Mouse (Mus musculus): ENCODE measurements around the gene Col5a2. TPM values are rescaled to one million over a fixed set of nuclear protein-coding genes. Genes with fewer than 3 reads are reported as not detected.

Col5a2 gene
- polyA plus RNA-seq, 1 experiment from 2014 or later, result 23.5 TPM

- no peaks in the 10 kb centered on the region for H3K27me3 ChIP-seq (ENCODE audit: control insufficient read depth, insufficient read depth, low read length)
- H3K4me3 ChIP-seq (ENCODE audit: low read depth, low read length), result peak overlapping the region; percentile 49
- H3K27ac ChIP-seq (replicated peaks; ENCODE audit: low read depth, low read length), result no peak overlapping the region
- H3K4me2 ChIP-seq (ENCODE audit: low read depth, severe bottlenecking), result peak overlapping the region; percentile 33
- WGBS, result 54% methylated on average over 6 of the region's 6 CpGs
- H3K36me3 ChIP-seq (ENCODE audit: control insufficient read depth, insufficient read depth, low read length), result no peaks in the 10 kb centered on the region
- no peak overlapping the region for H3K9ac ChIP-seq (ENCODE audit: low read length)
- DNase-seq (ENCODE audit: low spot score) (no peak), ATAC-seq (ENCODE audit: insufficient number of reproducible peaks, low FRiP score, low TSS enrichment, low read depth) (no peak)
- H3K9me3 ChIP-seq (ENCODE audit: control insufficient read depth, low read length), result no peaks in the 10 kb centered on the region
- no peaks in the 10 kb centered on the region for H3K4me1 ChIP-seq (ENCODE audit: control insufficient read depth, insufficient read depth, low read length)
These were observed 1.6 kb downstream of the Col5a2 start for GRCm38 (mm10) chr1:45501437-45501836.

DNA sequence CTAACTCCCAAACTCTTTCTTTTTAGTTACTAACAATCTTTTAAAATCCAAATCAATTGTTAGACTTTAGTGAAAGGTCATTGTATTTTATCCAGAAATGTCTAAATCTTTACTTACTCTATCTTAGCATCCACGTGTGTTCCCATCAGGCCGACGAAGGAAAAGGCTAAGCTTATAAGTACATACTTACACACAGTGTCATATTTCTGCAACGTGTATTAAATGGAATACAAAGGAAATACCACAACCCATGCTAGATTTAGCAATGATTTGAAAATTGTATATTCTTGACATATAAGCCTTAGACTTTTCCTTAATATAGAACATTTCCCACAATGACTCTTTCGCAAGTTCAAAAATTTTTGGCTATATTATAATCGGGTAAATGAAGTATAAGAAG, 2.6 kb downstream of the Col5a2 start:
- whole genome bisulfite sequencing, result 92% methylated on average over 6 of the region's 6 CpGs
- no peak overlapping the region for H3K4me2 ChIP-seq (ENCODE audit: low read depth, severe bottlenecking)
- no peaks in the 10 kb centered on the region for H3K36me3 ChIP-seq (ENCODE audit: control insufficient read depth, insufficient read depth, low read length)
- H3K4me1 ChIP-seq (ENCODE audit: control insufficient read depth, insufficient read depth, low read length), result no peaks in the 10 kb centered on the region
- ATAC-seq (ENCODE audit: insufficient number of reproducible peaks, low FRiP score, low TSS enrichment, low read depth), result no peak
- no peaks in the 10 kb centered on the region for H3K27me3 ChIP-seq (ENCODE audit: control insufficient read depth, insufficient read depth, low read length)
- H3K27ac ChIP-seq (replicated peaks; ENCODE audit: low read depth, low read length), result no peak overlapping the region
- H3K9ac ChIP-seq (ENCODE audit: low read length), result no peak overlapping the region
- no peak overlapping the region for H3K4me3 ChIP-seq (ENCODE audit: low read depth, low read length)
- no peak for DNase-seq (ENCODE audit: low spot score)
- H3K9me3 ChIP-seq (ENCODE audit: control insufficient read depth, low read length), result no peaks in the 10 kb centered on the region

DNA sequence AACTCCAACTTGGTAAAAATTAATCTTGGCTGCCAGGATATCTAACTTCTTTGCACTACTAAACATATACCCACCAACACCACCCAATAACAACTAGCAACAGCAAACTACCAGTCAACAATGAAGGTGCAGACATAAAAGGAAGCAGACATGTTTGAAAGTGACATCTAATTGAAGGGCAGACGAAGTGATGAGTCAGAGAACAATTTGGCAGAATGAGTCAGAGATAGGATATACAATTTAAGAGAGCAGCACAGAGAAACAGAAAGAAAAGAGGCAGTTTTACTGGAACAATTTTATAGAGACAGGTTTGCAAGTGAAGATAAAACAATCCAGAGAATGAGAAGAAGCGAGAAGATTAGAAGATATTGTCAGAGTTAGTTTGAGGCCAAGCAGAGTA, 8.1 kb downstream of the Col5a2 start:
- H3K4me2 ChIP-seq (ENCODE audit: low read depth, severe bottlenecking), result no peak overlapping the region
- no peaks in the 10 kb centered on the region for H3K27me3 ChIP-seq (ENCODE audit: control insufficient read depth, insufficient read depth, low read length)
- no peaks in the 10 kb centered on the region for H3K9me3 ChIP-seq (ENCODE audit: control insufficient read depth, low read length)
- no peak for DNase-seq (ENCODE audit: low spot score)
- no peak overlapping the region for H3K27ac ChIP-seq (replicated peaks; ENCODE audit: low read depth, low read length)
- no peaks in the 10 kb centered on the region for H3K36me3 ChIP-seq (ENCODE audit: control insufficient read depth, insufficient read depth, low read length)
- no peak for ATAC-seq (ENCODE audit: insufficient number of reproducible peaks, low FRiP score, low TSS enrichment, low read depth)
- 79% methylated on average over 2 of the region's 2 CpGs for WGBS
- H3K9ac ChIP-seq (ENCODE audit: low read length), result no peak overlapping the region
- H3K4me3 ChIP-seq (ENCODE audit: low read depth, low read length), result no peak overlapping the region
- no peaks in the 10 kb centered on the region for H3K4me1 ChIP-seq (ENCODE audit: control insufficient read depth, insufficient read depth, low read length)

DNA sequence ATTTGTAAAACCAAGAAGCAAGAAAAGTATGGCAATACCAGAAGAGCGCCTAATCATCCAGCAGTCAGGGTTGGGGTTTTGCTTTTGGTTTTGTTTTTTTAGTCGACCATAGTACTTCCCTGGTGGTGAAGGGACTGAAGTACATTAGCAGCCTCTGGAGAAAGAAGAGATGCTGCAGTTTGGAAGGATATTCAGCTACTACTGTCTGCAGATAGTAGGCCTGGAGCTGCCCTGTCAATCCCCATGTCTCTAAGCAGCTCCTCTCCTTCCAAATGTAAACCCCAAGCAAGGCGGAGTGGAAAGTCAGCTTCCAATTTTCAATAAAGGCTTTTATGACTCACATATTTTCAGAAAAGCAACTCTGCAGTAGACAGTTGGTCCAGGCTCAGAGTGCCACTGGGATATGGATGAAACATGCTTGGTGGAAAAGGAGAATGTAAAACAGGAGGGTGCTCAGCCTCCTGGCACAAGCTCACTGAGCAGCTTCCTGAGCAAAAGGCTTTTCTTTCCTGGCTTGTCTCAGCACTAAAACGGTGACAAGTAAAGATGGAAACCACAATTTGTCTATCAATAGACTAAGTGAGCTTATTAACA, 10.9 kb downstream of the Col5a2 start:
- Histone ChIP-seq H3K27ac (replicated peaks; ENCODE audit: low read depth, low read length) (no peak overlapping the region), H3K36me3 (ENCODE audit: control insufficient read depth, insufficient read depth, low read length) (no peaks in the 10 kb centered on the region), H3K27me3 (ENCODE audit: control insufficient read depth, insufficient read depth, low read length) (no peaks in the 10 kb centered on the region), H3K4me1 (ENCODE audit: control insufficient read depth, insufficient read depth, low read length) (no peaks in the 10 kb centered on the region), H3K4me3 (ENCODE audit: low read depth, low read length) (no peak overlapping the region), H3K9me3 (ENCODE audit: control insufficient read depth, low read length) (no peaks in the 10 kb centered on the region), H3K4me2 (ENCODE audit: low read depth, severe bottlenecking) (no peak overlapping the region), H3K9ac (ENCODE audit: low read length) (no peak overlapping the region)
- 86% methylated on average over 4 of the region's 4 CpGs for WGBS
- DNase-seq (ENCODE audit: low spot score) (no peak), ATAC-seq (ENCODE audit: insufficient number of reproducible peaks, low FRiP score, low TSS enrichment, low read depth) (no peak)

- no peaks in the 10 kb centered on the region for H3K4me1 ChIP-seq (ENCODE audit: control insufficient read depth, insufficient read depth, low read length)
- H3K4me3 ChIP-seq (ENCODE audit: low read depth, low read length), result no peak overlapping the region
- H3K4me2 ChIP-seq (ENCODE audit: low read depth, severe bottlenecking), result no peak overlapping the region
- no peak overlapping the region for H3K27ac ChIP-seq (replicated peaks; ENCODE audit: low read depth, low read length)
- no peak overlapping the region for H3K9ac ChIP-seq (ENCODE audit: low read length)
- ATAC-seq (ENCODE audit: insufficient number of reproducible peaks, low FRiP score, low TSS enrichment, low read depth) (no peak), DNase-seq (ENCODE audit: low spot score) (no peak)
- H3K36me3 ChIP-seq (ENCODE audit: control insufficient read depth, insufficient read depth, low read length), result no peaks in the 10 kb centered on the region
- WGBS, result 93% methylated on average over 1 of the region's 1 CpGs
- no peaks in the 10 kb centered on the region for H3K27me3 ChIP-seq (ENCODE audit: control insufficient read depth, insufficient read depth, low read length)
- H3K9me3 ChIP-seq (ENCODE audit: control insufficient read depth, low read length), result no peaks in the 10 kb centered on the region
These were observed 12.6 kb downstream of the Col5a2 start for GRCm38 (mm10) chr1:45490451-45490850.

DNA sequence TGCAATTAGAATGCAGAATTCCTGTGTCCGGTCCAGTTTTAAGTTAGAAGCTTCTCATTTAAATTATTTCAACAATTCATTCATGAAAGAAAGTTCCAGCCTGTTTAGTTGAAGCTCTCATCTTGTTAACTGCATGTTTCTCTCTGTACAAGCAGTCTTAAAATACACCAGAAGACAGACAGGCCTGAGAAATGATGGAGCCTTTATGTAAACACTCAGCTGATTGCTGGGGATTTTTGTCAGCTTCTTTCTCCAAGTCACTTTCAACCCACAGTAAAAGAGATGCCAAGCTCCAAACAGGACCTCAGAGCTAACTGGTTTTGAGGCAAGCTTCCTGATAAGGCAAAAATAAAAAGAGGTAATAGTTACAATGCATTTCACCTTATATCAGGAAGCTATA, 14.8 kb downstream of the Col5a2 start:
- Histone ChIP-seq H3K27ac (replicated peaks; ENCODE audit: low read depth, low read length) (no peak overlapping the region), H3K27me3 (ENCODE audit: control insufficient read depth, insufficient read depth, low read length) (no peaks in the 10 kb centered on the region), H3K9ac (ENCODE audit: low read length) (no peak overlapping the region), H3K4me1 (ENCODE audit: control insufficient read depth, insufficient read depth, low read length) (no peaks in the 10 kb centered on the region), H3K36me3 (ENCODE audit: control insufficient read depth, insufficient read depth, low read length) (no peaks in the 10 kb centered on the region), H3K4me2 (ENCODE audit: low read depth, severe bottlenecking) (no peak overlapping the region), H3K4me3 (ENCODE audit: low read depth, low read length) (no peak overlapping the region), H3K9me3 (ENCODE audit: control insufficient read depth, low read length) (no peaks in the 10 kb centered on the region)
- WGBS, result 92% methylated on average over 1 of the region's 1 CpGs
- ATAC-seq (ENCODE audit: insufficient number of reproducible peaks, low FRiP score, low TSS enrichment, low read depth) (no peak), DNase-seq (ENCODE audit: low spot score) (no peak)

- no peak overlapping the region for H3K27ac ChIP-seq (replicated peaks; ENCODE audit: low read depth, low read length)
- H3K36me3 ChIP-seq (ENCODE audit: control insufficient read depth, insufficient read depth, low read length), result no peaks in the 10 kb centered on the region
- no peaks in the 10 kb centered on the region for H3K9me3 ChIP-seq (ENCODE audit: control insufficient read depth, low read length)
- H3K4me2 ChIP-seq (ENCODE audit: low read depth, severe bottlenecking), result no peak overlapping the region
- H3K27me3 ChIP-seq (ENCODE audit: control insufficient read depth, insufficient read depth, low read length), result no peaks in the 10 kb centered on the region
- H3K4me3 ChIP-seq (ENCODE audit: low read depth, low read length), result no peak overlapping the region
- no peaks in the 10 kb centered on the region for H3K4me1 ChIP-seq (ENCODE audit: control insufficient read depth, insufficient read depth, low read length)
- DNase-seq (ENCODE audit: low spot score), result no peak
- WGBS, result 82% methylated on average over 4 of the region's 4 CpGs
- H3K9ac ChIP-seq (ENCODE audit: low read length), result no peak overlapping the region
- ATAC-seq (ENCODE audit: insufficient number of reproducible peaks, low FRiP score, low TSS enrichment, low read depth), result no peak
These were observed 20.1 kb downstream of the Col5a2 start for GRCm38 (mm10) chr1:45483001-45483400.

GRCm38 (mm10) chr1:45481876-45482275, 21.2 kb downstream of the Col5a2 start:
- WGBS, result 98% methylated on average over 1 of the region's 1 CpGs
- Histone ChIP-seq H3K9ac (ENCODE audit: low read length) (no peak overlapping the region), H3K4me1 (ENCODE audit: control insufficient read depth, insufficient read depth, low read length) (no peaks in the 10 kb centered on the region), H3K4me2 (ENCODE audit: low read depth, severe bottlenecking) (no peak overlapping the region), H3K27ac (replicated peaks; ENCODE audit: low read depth, low read length) (no peak overlapping the region), H3K36me3 (ENCODE audit: control insufficient read depth, insufficient read depth, low read length) (no peaks in the 10 kb centered on the region), H3K4me3 (ENCODE audit: low read depth, low read length) (no peak overlapping the region), H3K27me3 (ENCODE audit: control insufficient read depth, insufficient read depth, low read length) (no peaks in the 10 kb centered on the region), H3K9me3 (ENCODE audit: control insufficient read depth, low read length) (no peaks in the 10 kb centered on the region)
- DNase-seq (ENCODE audit: low spot score) (no peak), ATAC-seq (ENCODE audit: insufficient number of reproducible peaks, low FRiP score, low TSS enrichment, low read depth) (no peak)

DNA sequence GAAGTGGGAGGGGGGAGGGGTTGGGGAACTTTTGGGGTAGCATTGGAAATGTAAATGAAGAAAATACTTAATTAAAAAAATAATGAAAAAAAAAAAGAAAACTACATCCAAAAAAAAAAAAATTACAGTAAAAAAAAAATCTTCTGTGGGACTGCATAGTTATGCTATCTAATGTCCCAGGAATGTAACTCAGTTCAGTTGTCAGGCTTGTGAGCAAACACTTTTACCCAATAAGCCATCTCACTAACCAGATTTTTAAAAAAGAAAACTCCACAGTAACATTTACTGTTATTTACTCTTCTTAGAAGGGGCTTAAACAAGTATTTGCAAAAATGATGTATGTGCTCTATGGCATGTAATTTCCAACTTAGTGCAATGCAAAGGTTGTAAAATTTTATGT, 24.0 kb downstream of the Col5a2 start:
- Histone ChIP-seq H3K27ac (replicated peaks; ENCODE audit: low read depth, low read length) (no peak overlapping the region), H3K27me3 (ENCODE audit: control insufficient read depth, insufficient read depth, low read length) (no peaks in the 10 kb centered on the region), H3K4me1 (ENCODE audit: control insufficient read depth, insufficient read depth, low read length) (no peaks in the 10 kb centered on the region), H3K9ac (ENCODE audit: low read length) (no peak overlapping the region), H3K4me2 (ENCODE audit: low read depth, severe bottlenecking) (no peak overlapping the region), H3K9me3 (ENCODE audit: control insufficient read depth, low read length) (no peaks in the 10 kb centered on the region), H3K36me3 (ENCODE audit: control insufficient read depth, insufficient read depth, low read length) (no peaks in the 10 kb centered on the region), H3K4me3 (ENCODE audit: low read depth, low read length) (no peak overlapping the region)
- no peak for DNase-seq (ENCODE audit: low spot score)
- no peak for ATAC-seq (ENCODE audit: insufficient number of reproducible peaks, low FRiP score, low TSS enrichment, low read depth)
